Mouse (Mus musculus) embryo, embryonic 10 days (tissue): Measurements from ENCODE around the gene Spp2.

Source experiments
- DNase-seq: peaks from one replicate; pipeline ENCODE4 v3.0.0-alpha.2; 2015; ENCODE audit warnings: low spot score

Spp2 gene

DNA sequence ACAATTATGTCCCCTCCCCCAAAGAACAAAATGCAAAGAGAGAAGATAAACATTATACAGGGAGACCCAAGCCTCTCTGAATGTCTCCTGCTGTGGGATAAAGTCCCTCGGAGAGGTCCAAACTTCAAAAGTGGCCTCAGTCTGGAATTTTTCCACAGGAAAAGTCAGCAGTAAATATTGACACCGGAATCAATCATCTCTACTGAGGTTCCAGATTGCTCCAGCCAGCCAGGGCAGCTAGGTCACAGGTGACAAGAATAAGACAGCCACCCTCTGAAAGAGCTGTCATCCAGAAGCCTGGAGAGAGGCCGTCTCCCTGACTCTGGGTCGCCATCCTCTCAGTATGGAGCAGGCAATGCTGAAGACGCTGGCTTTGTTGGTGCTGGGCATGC is at the start of gene Spp2:
TSS of gene Spp2 (plus strand) at position 155 of the 392 bp plus-strand sequence.
- DNase-seq: no peak

DNA sequence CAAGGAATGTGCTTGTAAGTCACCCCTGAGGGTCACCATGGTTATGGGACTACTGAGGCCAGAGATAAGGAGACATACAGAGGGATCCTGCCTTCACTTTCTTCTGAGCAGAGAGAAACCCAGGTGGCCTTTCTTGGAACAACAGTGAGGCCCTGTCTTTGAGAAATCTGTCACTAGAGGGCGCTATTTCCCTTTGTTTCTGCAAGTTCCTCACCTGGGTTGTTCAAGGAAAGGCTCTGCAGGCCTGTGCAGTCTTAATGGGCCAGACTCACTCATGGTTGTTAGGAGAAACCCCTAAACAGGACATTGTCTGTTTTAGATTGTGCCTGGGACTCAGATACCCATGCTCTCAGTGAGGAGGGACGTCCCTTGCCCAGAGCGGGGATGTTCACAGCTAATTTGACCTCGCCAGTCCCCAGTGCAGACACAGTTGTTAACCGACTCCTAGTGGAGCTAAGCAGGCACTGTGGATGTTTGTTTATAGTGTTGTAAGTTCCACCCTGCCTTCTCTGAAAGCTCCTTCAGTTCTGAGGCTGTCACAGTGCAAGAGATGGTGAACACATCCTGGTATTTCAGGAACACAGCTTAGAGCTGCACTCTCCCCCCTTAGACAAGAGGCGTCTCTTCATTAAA is 49.2 kb upstream of the Spp2 start:
- DNase-seq: peak; percentile 90

DNA sequence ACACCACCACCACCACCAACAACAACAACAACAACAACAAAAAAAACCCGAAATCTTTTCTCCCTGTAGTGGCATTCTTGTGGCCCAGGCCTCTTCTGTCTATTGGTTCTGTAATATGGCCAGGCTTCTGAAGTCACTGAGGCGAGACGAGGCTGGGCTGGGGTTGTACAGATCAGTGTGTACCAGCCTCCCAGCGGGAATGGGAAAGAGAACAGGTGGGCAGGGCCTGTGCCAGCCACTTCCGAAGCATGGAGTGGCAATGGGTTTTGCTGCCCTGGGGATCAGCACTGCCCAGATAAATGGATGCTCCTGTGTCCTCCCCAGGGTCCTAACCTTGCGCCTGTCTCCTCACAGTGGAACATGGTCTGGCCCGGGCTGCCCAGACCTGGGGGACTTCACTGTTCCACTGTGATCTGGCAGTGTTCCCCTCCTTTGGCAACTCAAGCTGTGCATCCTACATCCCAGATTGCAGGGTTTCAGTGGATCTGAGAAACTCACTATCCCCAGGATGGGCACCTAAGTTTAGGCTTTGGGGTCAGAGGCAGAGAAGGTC is 48.6 kb upstream of the Spp2 start:
- no peak for DNase-seq

DNA sequence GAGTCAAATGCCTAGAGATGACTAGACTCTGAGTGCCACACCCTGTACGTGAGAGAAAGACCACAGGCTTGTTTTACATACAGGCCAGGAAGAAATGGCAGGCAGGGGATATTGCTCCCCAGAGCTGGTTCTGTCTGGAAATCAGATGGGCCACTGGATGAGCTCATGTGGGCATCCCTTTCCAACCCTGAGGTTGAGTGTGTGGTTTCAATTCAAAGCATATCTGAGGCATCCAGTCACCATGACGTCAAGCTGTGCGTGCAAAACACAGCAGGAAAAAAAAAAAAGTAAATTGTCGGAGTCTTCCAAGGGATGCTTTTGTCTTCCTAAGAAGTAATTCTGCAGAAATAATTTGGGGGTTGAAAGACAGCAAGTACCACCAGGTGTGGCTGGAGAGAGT is 45.7 kb upstream of the Spp2 start:
- no peak for DNase-seq

DNA sequence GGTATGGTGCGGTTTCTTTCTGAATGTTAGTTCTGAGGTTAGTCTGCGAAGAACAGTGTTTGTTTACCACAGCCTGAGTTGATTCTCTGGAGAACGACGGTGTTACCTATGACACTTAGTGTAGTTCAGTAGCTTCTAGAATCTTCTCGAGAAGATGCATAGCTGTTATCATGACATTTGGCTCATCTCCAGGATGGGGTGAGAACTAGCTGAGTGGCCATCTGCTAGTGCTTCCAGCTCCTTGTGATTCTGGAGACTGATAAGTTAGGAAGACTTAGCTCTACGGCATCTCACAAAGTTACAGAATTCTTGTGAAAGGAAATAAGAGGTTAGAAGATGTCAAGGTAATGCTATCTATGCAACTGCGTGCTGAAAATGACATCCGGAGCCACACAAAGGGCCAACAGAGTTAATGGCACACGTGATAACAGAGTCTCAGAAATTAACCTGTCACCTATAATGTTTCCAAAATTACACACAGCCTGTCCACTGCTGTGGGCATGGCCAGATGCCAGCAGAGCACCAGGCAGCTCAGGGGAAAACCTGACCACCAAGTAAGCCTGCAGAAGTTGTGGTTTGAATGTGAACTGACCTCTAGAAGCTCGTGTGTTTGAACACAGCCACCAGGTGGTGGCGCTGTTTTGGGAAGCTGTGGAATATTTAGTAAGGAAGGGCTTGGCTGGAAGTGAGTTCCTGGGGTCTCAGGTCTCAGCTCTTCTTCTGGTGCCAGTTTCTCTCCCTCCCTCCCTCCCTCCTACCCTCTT is 39.7 kb upstream of the Spp2 start:
- no peak for DNase-seq

DNA sequence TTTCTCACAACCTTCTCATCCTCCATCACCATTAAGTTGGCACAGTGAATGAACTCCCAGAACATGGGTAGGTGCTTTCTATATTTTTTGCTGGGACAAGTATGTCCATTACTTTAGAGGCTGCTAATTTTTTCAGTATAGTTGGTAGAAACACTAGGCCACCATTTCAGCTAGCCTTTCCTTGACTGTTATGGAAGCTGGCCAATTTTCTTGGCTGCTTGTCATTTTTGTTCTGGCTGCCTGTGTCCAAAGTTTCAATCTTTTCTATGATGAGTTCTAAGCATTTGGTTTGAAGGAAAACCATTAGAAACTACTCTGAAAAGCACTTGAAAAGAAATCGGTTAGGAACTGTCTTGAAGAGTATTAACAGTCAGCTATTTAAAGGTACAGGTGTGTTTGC is 28.3 kb upstream of the Spp2 start:
- no peak for DNase-seq

DNA sequence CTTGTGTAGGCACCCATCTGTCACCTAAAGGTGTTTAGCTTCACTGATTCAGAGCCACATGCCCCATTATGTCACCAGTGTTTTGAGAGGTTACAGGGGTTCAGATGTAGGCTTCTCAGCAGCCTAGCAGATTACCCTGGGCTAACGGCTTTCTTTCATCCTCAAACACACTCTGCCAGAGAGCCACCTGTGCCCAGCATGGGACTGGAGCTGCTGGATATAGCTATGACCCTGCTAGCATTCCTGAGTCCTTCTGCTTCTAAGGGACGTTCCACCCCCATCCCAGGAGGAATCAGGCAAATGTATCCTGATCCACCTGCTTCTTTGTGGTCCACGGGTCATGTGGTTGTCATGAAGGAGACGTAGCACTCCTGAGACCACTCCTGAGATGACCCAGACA is 15.1 kb upstream of the Spp2 start:
- no peak for DNase-seq

DNA sequence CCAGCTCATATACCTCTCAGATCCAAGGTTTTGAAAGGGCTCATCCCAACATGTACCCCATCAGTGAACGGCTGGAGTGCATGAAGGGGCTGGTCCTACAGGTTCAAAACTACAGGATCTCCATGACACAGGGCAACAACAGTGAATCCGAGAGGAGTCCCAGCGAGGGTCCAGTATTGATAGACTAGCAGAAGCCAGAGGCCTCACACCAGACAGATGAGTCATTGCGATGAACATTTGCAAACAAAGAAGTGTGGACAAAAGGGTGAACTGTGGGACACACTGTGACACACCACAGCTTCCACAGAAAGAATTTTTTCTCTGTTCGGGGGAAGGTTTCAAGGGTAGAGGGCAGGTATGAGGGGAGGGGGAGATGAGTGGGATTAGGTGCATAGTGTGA is 13.4 kb upstream of the Spp2 start:
- DNase-seq: no peak

DNA sequence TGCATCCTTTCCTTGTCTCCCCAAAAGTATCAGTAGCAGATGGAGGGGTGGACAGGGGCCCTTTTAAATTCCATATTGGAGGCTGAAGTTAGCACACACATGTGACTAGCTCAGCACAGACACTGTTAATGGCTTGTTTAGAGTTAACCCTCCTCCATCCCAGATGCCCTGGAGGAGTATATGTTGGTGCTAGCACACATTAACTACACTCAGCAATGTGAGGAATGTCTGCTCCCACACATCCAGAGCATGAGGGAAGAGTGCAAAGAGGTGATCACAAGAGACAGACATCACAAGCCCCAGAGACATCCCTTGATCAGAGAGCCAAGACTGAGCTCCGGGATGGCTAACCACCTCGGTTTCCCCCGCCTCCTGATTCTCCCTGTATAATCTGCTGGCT is 3.4 kb upstream of the Spp2 start:
- no peak for DNase-seq

DNA sequence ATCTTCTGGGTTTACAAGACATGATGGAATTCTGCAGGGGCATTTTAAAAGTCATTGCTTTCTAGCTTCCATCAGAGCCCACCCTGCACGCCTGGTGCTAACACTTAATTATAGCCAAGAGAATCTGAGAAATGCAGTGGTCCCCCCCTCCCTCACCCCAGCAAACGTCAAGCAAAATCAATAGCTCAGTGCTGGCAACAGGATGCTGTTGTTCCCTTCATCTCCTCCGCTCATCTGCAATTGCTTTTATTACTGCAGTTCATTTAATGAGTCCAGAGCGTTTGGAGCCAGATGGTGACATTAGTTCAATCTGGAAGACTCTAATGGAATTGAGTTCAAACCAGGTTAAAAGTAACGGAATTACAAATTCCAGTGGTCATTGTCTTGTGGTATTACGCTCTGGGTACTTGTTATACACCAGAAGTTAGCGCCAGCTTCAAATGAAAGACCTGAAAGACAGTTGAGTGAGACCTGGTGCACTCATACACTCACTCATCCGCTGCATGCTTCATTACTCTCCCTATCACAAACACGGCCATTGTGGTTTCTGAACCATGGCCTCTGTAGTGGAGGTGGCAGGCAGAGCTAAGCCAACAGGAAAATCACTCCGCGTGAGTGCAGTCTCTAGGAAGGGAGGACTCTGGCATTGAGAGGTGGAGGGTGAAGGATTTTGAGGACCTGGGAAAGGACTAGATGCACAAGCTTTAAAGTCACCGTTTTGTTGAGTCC is 519 bp upstream of the Spp2 start:
- no peak for DNase-seq

DNA sequence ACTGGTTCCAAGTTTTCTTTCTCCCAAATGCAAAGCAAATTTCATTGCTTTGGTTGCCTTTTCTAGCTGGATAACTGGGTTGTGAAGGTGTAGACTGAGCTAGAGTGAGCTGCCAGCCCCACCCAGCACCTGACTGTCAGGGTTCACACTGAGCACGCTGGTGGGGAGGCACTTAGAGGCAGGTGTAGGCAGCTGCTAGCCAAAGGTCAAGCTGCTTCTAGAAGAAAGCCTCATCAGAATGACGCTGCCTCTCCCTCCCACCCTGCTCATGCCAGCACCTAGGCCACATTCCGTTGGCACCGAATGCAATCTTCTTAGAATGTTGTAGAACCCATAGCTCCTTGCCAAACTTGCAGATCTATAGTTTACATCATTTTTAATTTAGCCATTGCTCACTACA is 1.6 kb downstream of the Spp2 start:
- DNase-seq: no peak

DNA sequence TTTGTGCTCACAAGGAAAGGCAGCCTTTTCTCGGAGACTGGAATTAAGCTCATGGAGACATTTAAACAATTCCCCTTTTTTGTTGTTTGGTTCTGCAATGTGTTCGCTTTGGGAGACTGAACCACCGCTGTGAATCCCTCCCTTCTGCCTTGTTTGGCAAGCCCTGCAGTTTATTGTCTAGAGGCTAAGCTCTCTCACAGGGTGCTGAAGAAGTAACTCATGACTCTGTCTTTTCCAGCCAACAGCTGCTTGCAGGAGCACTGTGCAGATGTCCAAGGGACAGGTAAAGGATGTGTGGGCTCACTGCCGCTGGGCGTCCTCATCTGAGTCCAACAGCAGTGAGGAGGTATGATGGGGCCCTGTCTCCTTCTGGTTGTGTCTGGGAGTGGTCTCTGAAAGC is 5.3 kb downstream of the Spp2 start:
- no peak for DNase-seq

DNA sequence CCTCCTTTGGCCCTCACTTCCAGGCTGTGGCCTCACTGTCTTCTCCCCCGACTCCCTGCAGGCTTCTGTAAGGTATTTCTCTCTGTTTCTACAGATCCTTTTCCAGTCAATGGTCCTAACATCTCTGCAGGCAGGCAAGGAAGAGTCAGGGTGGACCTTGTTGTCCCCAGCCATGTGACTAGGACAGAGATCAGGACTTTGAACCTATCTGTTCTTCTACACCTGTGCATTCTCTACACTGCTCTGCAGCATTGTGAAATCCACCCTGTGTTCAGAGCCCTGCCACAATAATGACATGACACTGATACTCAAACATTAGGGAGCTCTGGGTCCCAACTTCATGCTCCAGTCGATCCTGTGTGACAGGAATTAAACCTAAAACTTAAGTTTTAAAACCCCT is 12.2 kb downstream of the Spp2 start:
- no peak for DNase-seq

DNA sequence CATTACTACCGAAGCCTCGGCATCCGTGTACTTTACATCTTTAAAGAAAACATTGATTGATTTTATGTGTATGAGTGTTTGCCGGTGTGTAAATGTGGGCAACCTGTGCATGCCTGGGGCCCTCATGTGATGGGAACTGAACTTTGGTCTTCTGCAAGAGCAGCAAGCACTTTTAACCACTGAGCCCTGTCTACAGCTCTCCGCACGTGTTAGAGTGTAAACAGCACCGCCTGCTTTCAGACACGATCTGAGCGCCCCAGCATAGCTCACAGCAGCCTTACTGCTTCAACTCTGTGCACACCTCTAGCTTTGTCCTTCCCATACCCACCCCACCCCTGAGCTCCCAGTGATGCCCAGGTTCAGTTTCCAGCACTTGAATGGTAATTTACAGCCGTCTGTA is 15.3 kb downstream of the Spp2 start:
- no peak for DNase-seq

DNA sequence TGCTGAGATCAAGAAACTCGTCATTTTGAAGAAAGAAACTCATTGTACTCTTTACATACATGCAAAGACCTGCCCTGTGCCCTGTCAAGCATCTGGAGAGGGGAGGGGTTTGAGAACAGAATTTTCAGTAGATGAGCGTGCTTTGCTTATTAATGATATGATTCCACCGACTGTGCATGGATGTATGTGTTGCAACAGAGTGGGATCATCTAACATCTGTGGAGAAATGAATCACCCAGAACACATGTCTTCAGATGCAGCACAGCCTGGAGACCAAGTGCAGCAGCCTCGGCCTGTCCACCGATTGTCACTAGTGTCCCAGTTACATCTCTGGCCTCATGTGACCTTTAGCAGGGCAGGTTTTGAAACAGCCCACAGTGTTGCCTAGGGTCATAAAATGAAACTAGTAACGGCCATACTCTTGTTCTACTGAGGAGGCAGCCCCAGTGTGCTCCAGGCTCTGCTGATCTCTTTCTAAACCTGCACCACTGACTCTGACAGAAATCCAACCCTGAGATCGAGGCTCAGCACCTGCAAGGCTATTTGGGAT is 16.2 kb downstream of the Spp2 start:
- no peak for DNase-seq

DNA sequence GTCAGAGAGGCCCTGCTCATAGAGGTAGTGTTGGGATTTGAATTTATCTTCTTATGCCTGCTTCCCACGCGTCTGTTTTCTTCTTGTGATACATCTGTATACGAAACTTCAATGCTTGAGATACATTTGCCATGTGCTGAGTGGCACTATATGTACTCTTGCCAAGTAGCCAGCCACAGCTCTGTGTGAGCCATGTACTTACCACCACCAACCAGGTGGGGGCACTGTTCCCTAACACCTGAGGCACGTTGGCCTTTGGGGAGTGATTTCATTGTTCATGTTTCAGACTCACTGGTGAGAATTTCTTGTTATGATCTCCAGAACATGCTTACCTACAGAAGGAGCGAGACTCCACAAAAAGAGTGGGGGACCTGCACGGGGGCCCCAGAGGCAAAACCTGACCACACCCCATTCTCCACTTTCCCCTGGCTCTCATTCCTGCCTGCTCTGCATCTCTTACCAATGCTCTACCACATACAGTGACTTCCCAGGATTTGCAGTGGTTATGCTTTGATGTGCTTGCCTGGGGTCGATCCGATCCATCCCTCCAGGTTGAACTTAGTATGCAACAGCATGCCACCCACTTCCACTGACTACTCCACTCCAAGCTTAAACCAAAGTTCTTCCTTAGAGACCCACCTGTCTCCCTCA is 18.0 kb downstream of the Spp2 start:
- DNase-seq: peak; percentile 93

DNA sequence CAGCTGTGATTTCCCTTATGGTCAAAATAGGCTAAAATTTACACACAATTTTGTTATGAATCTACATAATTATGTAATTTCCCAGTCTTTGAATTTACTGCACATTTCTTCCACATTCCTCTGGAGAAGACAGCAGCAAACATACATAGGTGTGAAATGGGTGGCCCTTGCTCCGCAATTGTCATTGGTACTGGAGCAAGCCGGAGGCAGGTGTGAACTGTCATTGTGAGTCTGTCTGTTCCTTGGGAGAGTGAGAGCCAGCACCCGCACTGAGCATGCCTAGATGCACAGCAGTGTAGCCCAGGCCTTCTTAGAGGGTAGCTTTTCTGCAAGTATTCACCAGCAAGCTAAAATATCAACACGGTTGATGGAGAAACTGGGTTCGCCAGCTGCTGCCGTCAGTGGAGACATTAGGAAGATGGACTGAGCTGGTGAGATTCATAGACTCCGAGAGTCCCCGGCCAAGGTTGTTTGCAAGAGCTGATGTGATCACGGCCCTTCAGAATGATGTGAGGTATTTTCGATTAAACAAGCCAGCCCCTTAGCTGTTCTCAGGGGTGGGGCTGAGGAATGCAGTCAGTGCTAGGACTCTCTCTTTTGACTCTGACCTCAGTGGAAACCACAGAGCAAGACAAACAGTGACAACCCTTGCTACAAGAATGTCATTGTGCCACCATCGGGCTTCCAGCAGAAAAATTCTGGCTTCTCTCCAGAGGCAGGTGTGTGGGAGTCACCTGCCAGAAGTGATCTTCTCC is 21.4 kb downstream of the Spp2 start:
- no peak for DNase-seq

DNA sequence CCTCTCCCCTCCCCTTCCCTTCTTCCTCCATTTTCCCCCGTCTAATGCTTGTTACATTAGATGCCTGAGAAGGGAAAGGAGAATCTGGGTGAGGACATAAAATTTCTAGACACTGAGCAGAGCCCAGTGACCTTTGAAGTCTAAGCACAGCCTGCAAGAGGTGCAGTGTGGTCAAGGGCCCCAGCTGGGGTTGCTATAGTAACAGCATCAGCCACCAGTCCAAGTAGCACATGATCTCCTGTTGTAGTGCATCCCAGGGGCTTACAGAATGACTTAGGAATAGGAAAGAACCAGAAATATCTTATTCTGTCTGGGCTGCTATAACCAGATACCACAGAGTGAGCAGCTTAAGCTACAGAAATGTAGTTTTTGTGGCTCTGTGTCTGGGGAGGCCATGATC is 22.7 kb downstream of the Spp2 start:
- DNase-seq: no peak

DNA sequence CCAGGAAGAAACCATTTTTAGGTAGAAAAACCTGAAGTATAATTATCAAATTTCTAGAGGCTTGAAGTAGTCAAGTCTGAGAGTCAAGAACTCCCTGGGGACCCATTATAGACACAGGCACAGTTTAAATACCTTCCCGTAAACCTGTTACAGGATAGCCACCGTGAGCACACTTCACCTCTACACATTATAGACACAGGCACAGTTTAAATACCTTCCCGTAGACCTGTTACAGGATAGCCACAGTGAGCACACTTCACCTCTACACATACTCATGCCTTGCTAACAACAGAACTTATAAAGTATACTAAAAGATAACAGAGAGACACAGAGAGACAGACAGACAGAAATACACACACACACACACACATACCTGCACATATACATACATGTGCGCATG is 24.5 kb downstream of the Spp2 start:
- DNase-seq: no peak

DNA sequence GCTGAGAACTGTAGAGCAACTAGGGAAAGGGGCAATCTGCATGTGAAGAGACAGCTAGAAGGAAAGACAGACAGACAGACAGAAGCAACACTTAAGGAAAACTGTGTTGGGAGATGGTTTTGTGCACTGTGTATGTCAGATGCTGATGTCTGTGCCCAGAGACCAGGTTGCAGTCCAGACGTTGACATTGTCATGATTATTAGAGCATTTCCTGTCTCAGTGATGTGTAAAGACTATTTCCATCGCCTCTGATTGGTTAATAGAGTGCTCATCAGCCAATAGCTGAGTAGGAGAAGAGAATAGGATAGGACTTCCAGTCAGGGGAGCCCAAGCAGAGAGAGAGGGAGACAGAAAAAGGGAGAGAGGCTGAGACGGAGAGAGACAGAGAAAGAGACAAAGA is 25.8 kb downstream of the Spp2 start:
- no peak for DNase-seq

DNA sequence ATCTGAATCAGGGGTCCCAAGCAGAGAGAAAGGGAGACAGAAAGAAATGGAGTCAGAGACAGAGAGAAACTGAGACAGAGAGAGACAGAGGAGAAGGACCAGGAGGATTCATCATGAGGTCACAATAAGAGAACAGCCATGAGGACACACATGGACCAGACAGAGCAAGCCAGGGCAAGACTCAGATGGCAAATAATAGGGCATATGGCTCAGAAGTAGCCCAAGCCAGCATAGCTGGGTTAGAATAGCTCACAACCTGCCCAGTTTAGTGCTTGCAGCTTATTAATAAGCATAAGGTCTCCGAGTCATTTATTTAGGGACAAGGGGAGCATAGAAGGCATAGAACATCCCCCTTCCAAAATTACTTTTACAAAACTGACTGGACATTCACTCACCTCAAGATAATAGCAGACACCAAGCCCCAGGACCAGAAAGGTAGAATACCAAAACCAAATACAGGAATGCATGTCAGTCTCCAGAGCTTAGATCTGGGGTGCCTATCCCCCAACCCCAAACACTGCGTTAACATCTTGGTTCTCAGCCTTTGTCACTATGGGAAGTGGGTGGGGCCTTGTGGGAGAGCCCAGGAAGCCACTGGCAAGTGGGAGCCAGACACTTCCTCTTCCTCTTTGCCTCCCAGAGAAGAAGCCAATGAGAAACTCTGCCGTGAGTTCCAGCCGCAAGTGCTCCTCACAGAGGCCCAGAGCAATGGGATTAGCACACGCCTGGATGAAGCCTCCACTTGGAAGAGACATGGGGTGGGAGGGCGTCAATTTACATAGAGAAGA is 26.5 kb downstream of the Spp2 start:
- DNase-seq: no peak
